Mouse (Mus musculus): ENCODE results near the gene Slfn1. TPM values are rescaled to one million over a fixed set of nuclear protein-coding genes. Genes with fewer than 3 reads are reported as not detected.
A peak's percentile ranks its signal among the peaks of the same experiment; 100 is the strongest.

The Slfn1 gene
- polyA plus RNA-seq (2012; rRNA removed): 1.2 and 4.2 TPM in 2 replicates

- no peak for DNase-seq
- peak within 1 kb of the TSS; percentile 1 for H3K4me3 ChIP-seq (replicated peaks; ENCODE audit: extremely low read depth, low read depth, low read length)
- no peak for TF ChIP-seq POLR2A (IDR thresholded peaks at IDR 0.05; ENCODE audit: borderline replicate concordance, extremely low read depth, low read depth, low read length)
- no peak for TF ChIP-seq CTCF (IDR thresholded peaks at IDR 0.05; ENCODE audit: insufficient read depth, low read length)
- H3K4me1 ChIP-seq (ENCODE audit: control insufficient read depth, insufficient read depth, low read length): 0 out of 2 replicates have a peak, but pooled peaks cover 2% of the 10 kb centered on the region
- WGBS: 78% methylated on average over 13 of the region's 13 CpGs
Observed at GRCm38 (mm10) chr11:83116597-83117227, at the start of gene Slfn1. Gene Slfn1, plus strand, starts transcription at chr11:83116849.

- DNase-seq: no peak
- TF ChIP-seq CTCF (IDR thresholded peaks at IDR 0.05; ENCODE audit: insufficient read depth, low read length) (peak; percentile 22; the same call in 1 of the 2 replicates), POLR2A (IDR thresholded peaks at IDR 0.05; ENCODE audit: borderline replicate concordance, extremely low read depth, low read depth, low read length) (no peak)
- Histone ChIP-seq H3K4me3 (replicated peaks; ENCODE audit: extremely low read depth, low read depth, low read length) (no peak overlapping the region), H3K4me1 (ENCODE audit: control insufficient read depth, insufficient read depth, low read length) (no peaks in the 10 kb centered on the region; the same call in 1 of the 2 replicates)
- 82% methylated on average over 4 of the region's 4 CpGs for WGBS
Observed at GRCm38 (mm10) chr11:83067982-83068694, 48.5 kb upstream of the Slfn1 start.

- DNase-seq: no peak
- TF ChIP-seq CTCF (IDR thresholded peaks at IDR 0.05; ENCODE audit: insufficient read depth, low read length) (no peak), POLR2A (IDR thresholded peaks at IDR 0.05; ENCODE audit: borderline replicate concordance, extremely low read depth, low read depth, low read length) (no peak)
- Histone ChIP-seq H3K4me3 (replicated peaks; ENCODE audit: extremely low read depth, low read depth, low read length) (no peak overlapping the region), H3K4me1 (ENCODE audit: control insufficient read depth, insufficient read depth, low read length) (no peaks in the 10 kb centered on the region; the same call in 1 of the 2 replicates)
- 87% methylated on average over 15 of the region's 15 CpGs for WGBS
Observed at GRCm38 (mm10) chr11:83070321-83070970, 46.2 kb upstream of the Slfn1 start.

- 10% methylated on average over 3 of the region's 3 CpGs for WGBS
- Histone ChIP-seq H3K4me3 (replicated peaks; ENCODE audit: extremely low read depth, low read depth, low read length) (no peak overlapping the region), H3K4me1 (ENCODE audit: control insufficient read depth, insufficient read depth, low read length) (peaks cover 10% of the 10 kb centered on the region)
- peak; percentile 66 for DNase-seq
- TF ChIP-seq CTCF (IDR thresholded peaks at IDR 0.05; ENCODE audit: insufficient read depth, low read length) (no peak), POLR2A (IDR thresholded peaks at IDR 0.05; ENCODE audit: borderline replicate concordance, extremely low read depth, low read depth, low read length) (peak; percentile 44; the same call in 1 of the 2 replicates)
Observed at GRCm38 (mm10) chr11:83077714-83078422, 38.8 kb upstream of the Slfn1 start.

- Histone ChIP-seq H3K4me1 (ENCODE audit: control insufficient read depth, insufficient read depth, low read length) (peaks cover 10% of the 10 kb centered on the region), H3K4me3 (replicated peaks; ENCODE audit: extremely low read depth, low read depth, low read length) (no peak overlapping the region)
- TF ChIP-seq CTCF (IDR thresholded peaks at IDR 0.05; ENCODE audit: insufficient read depth, low read length): no peak
- no peak for TF ChIP-seq POLR2A (IDR thresholded peaks at IDR 0.05; ENCODE audit: borderline replicate concordance, extremely low read depth, low read depth, low read length)
- no peak for DNase-seq
- WGBS: 65% methylated on average over 5 of the region's 5 CpGs
Observed at GRCm38 (mm10) chr11:83078423-83079140, 38.1 kb upstream of the Slfn1 start.

- WGBS: 49% methylated on average over 9 of the region's 9 CpGs
- no peak for DNase-seq
- Histone ChIP-seq H3K4me1 (ENCODE audit: control insufficient read depth, insufficient read depth, low read length) (peaks cover 10% of the 10 kb centered on the region), H3K4me3 (replicated peaks; ENCODE audit: extremely low read depth, low read depth, low read length) (no peak overlapping the region)
- TF ChIP-seq CTCF (IDR thresholded peaks at IDR 0.05; ENCODE audit: insufficient read depth, low read length): no peak
- no peak for TF ChIP-seq POLR2A (IDR thresholded peaks at IDR 0.05; ENCODE audit: borderline replicate concordance, extremely low read depth, low read depth, low read length)
Observed at GRCm38 (mm10) chr11:83079487-83080199, 37.0 kb upstream of the Slfn1 start.

- no peak for TF ChIP-seq POLR2A (IDR thresholded peaks at IDR 0.05; ENCODE audit: borderline replicate concordance, extremely low read depth, low read depth, low read length)
- no peak overlapping the region for H3K4me3 ChIP-seq (replicated peaks; ENCODE audit: extremely low read depth, low read depth, low read length)
- 52% methylated on average over 7 of the region's 7 CpGs for WGBS
- H3K4me1 ChIP-seq (ENCODE audit: control insufficient read depth, insufficient read depth, low read length): peaks cover 6% of the 10 kb centered on the region
- DNase-seq: no peak
Observed at GRCm38 (mm10) chr11:83082741-83083473, 33.7 kb upstream of the Slfn1 start.

- WGBS: 95% methylated on average over 2 of the region's 2 CpGs
- no peak for TF ChIP-seq CTCF (IDR thresholded peaks at IDR 0.05; ENCODE audit: insufficient read depth, low read length)
- TF ChIP-seq POLR2A (IDR thresholded peaks at IDR 0.05; ENCODE audit: borderline replicate concordance, extremely low read depth, low read depth, low read length): no peak
- Histone ChIP-seq H3K4me3 (replicated peaks; ENCODE audit: extremely low read depth, low read depth, low read length) (no peak overlapping the region), H3K4me1 (ENCODE audit: control insufficient read depth, insufficient read depth, low read length) (no peaks in the 10 kb centered on the region)
- no peak for DNase-seq
Observed at GRCm38 (mm10) chr11:83084161-83084560, 32.5 kb upstream of the Slfn1 start.
